Comparison of ENCODE assay signal across 8 mouse cellular contexts in the genomic region with DNA sequence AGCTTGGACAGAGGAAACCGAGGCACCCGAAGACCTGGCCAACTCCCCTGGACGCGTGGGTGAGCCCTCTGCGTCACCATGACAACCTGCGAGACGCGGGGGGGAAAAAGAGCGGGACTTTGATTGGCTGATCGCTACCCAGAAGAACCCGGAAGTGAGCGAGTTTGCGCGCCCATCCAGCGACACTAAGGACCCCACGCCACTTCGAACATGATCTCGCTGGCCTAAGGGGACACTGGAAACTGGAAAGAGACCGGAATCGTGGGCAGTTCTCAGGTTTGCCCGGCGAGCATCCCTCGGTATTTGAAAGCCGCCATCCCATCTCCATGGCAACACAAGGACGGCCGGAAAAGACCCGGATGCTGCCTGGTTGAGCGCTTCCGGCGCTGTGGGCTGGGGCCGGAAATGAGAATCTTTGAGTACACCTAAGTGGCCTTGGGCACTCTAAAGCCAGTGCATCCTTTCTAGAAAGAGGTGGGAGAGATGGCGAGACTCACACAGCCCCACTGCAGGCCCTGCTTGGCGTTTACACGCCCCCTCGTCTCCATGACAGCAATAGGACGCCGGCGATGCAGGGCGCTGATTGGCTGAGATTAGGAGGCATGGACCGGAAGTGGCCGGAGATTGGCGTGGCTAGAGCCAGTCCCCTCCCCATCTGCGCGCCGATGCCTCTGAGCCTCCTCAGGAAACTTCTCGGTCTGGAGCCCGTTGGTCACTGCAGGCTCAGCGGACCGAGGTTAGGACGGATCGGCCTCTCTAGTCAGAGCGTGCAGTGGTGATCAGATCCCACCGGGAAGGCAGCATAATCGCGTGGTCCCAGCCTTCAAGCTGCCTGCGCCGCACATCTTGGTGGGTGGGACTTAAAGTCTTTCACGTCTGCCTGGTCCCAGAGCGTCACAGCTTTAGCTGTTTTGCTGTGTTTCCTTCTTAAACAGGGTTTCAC. TPM values are rescaled to one million over a fixed set of nuclear protein-coding genes. Genes with fewer than 3 reads are reported as not detected.
DNase-seq lines count a peak whose midpoint lies in the region; ATAC-seq and TF ChIP-seq lines count a peak whose summit lies in the region.

A gene (minus strand): TSS at position 80 of the 943 bp plus-strand sequence.

- H3K36me3 ChIP-seq in ES-E14 (ENCODE audit: control insufficient read depth, insufficient read depth, low read length, poor library complexity, severe bottlenecking) = no peaks in the 10 kb centered on the region
- no peaks in the 10 kb centered on the region for H3K36me3 ChIP-seq in forebrain, embryonic 16.5 days (ENCODE audit: control insufficient read depth, insufficient read depth)
- no peaks in the 10 kb centered on the region for H3K36me3 ChIP-seq in lung, embryonic 14.5 days (ENCODE audit: insufficient read depth)
- no peaks in the 10 kb centered on the region for H3K36me3 ChIP-seq in thymus, adult 2 months (ENCODE audit: control insufficient read depth, insufficient read depth, low read length)

- peak within 1 kb of the TSS; percentile 84 for H3K4me3 ChIP-seq in ES-E14 (ENCODE audit: insufficient read depth in 1 of 2, low read depth in 1 of 2, low read length in 2 of 2, poor library complexity in 1 of 2, severe bottlenecking in 1 of 2)
- H3K4me3 ChIP-seq in forebrain, embryonic 16.5 days (replicated peaks; ENCODE audit: low read length) = peak within 1 kb of the TSS; percentile 93
- peak within 1 kb of the TSS; percentile 93 for H3K4me3 ChIP-seq in layer of hippocampus, adult 2 months
- H3K4me3 ChIP-seq in lung, embryonic 14.5 days (ENCODE audit: low read depth, low read length) = peak within 1 kb of the TSS; percentile 56
- H3K4me3 ChIP-seq in olfactory bulb, adult 2 months (ENCODE audit: insufficient read depth, low read depth, low read length) = peak within 1 kb of the TSS; percentile 72
- peak within 1 kb of the TSS; percentile 73 for H3K4me3 ChIP-seq in thymus, adult 2 months (ENCODE audit: control insufficient read depth, insufficient read depth, low read length)

- peak within 1 kb of the TSS; percentile 84 for H3K9ac ChIP-seq in ES-E14 (ENCODE audit: insufficient read depth, low read depth, low read length, poor library complexity, severe bottlenecking)
- H3K9ac ChIP-seq in forebrain, embryonic 16.5 days (replicated peaks; ENCODE audit: low read depth, low read length) = peak within 1 kb of the TSS; percentile 72
- H3K9ac ChIP-seq in lung, embryonic 14.5 days = peak within 1 kb of the TSS; percentile 55

- no peaks in the 10 kb centered on the region for H3K27me3 ChIP-seq in forebrain, embryonic 16.5 days (replicated peaks; ENCODE audit: control insufficient read depth, insufficient read depth, low read length)
- H3K27me3 ChIP-seq in lung, embryonic 14.5 days (ENCODE audit: insufficient read depth, low read length) = no peaks in the 10 kb centered on the region
- H3K27me3 ChIP-seq in thymus, adult 2 months (ENCODE audit: control insufficient read depth, insufficient read depth, low read length) = no peaks in the 10 kb centered on the region

- peaks cover 0 to 2% of the 10 kb centered on the region in 2 experiments; a peak in 1 of 4 replicates for H3K4me1 ChIP-seq in ES-E14 (ENCODE audit: control insufficient read depth in 2 of 2, insufficient read depth in 2 of 2, low read length in 2 of 2, poor library complexity in 1 of 2)
- H3K4me1 ChIP-seq in forebrain, embryonic 16.5 days (replicated peaks; ENCODE audit: control insufficient read depth, insufficient read depth, low read length) = peaks cover 12% of the 10 kb centered on the region
- H3K4me1 ChIP-seq in lung, embryonic 14.5 days (ENCODE audit: insufficient read depth) = no peaks in the 10 kb centered on the region
- H3K4me1 ChIP-seq in olfactory bulb, adult 2 months (ENCODE audit: control insufficient read depth, insufficient read depth, low read length) = peaks cover 5% of the 10 kb centered on the region; the same call in 1 of the 2 replicates
- H3K4me1 ChIP-seq in thymus, adult 2 months (replicated peaks; ENCODE audit: control insufficient read depth, insufficient read depth, low read length) = peaks cover 8% of the 10 kb centered on the region

- no peak within 1 kb of the TSS for H3K27ac ChIP-seq in ES-E14 (ENCODE audit: insufficient read depth, low read depth, low read length, poor library complexity, severe bottlenecking)
- H3K27ac ChIP-seq in forebrain, embryonic 16.5 days (ENCODE audit: low read length) = peak within 1 kb of the TSS; percentile 94
- H3K27ac ChIP-seq in layer of hippocampus, adult 2 months = peak within 1 kb of the TSS; percentile 93
- H3K27ac ChIP-seq in lung, embryonic 14.5 days (ENCODE audit: low read depth) = peak within 1 kb of the TSS; percentile 74
- H3K27ac ChIP-seq in olfactory bulb, adult 2 months (ENCODE audit: insufficient read depth, low read depth, low read length) = peak within 1 kb of the TSS; percentile 79
- 0 out of 2 replicates have a peak within 1 kb of the TSS, but pooled peaks have one; percentile 7 for H3K27ac ChIP-seq in thymus, adult 2 months (ENCODE audit: control insufficient read depth, insufficient read depth, low read length)

- no peak for TF ChIP-seq CTCF in layer of hippocampus, adult 2 months (conservative IDR thresholded peaks at IDR 0.05)
- TF ChIP-seq CTCF in lung, embryonic 14.5 days (IDR thresholded peaks at IDR 0.05; ENCODE audit: low read depth) = no peak
- no peak for TF ChIP-seq CTCF in olfactory bulb, adult 2 months (IDR thresholded peaks at IDR 0.05; ENCODE audit: insufficient read depth, low read depth, low read length)
- TF ChIP-seq CTCF in thymus, adult 2 months (IDR thresholded peaks at IDR 0.05; ENCODE audit: borderline replicate concordance, control insufficient read depth, extremely low read depth, insufficient read depth, low read length, poor library complexity) = 0 out of 2 replicates have a peak, but pooled peaks have one; percentile 34

- under 1% methylated on average over 59 of the region's 59 CpGs for WGBS in forebrain, embryonic 16.5 days
- under 1% methylated on average over 59 of the region's 59 CpGs for WGBS in lung, embryonic 14.5 days
- under 1% methylated on average over 59 of the region's 59 CpGs for WGBS in olfactory bulb, adult 2 months
- under 1% methylated on average over 59 of the region's 59 CpGs for WGBS in thymus, adult 2 months

- peak; percentile 97 for ATAC-seq in forebrain, embryonic 16.5 days
- ATAC-seq in lung, embryonic 14.5 days (ENCODE audit: insufficient read depth) = peak; percentile 97

- intact Hi-C loops in heart, postnatal 36 days (cut with DNase I) = loop anchor here (5.0 kb wide), 1 partner anchor 180 kb away; no protein-coding TSS in a partner anchor

- TF ChIP-seq POLR2A in olfactory bulb, adult 2 months (IDR thresholded peaks at IDR 0.05; ENCODE audit: insufficient read depth, low read depth, low read length) = 0 out of 2 replicates have a peak, but pooled peaks have one; percentile 41
- TF ChIP-seq POLR2A in thymus, adult 2 months (IDR thresholded peaks at IDR 0.05; ENCODE audit: control insufficient read depth, extremely low read depth, insufficient read depth, low read length, poor library complexity) = peak; percentile 70

- H3K9me3 ChIP-seq in ES-E14 (ENCODE audit: control insufficient read depth, insufficient read depth, low read depth, low read length) = no peaks in the 10 kb centered on the region
- no peaks in the 10 kb centered on the region for H3K9me3 ChIP-seq in forebrain, embryonic 16.5 days (ENCODE audit: control insufficient read depth, low read length)
- no peaks in the 10 kb centered on the region for H3K9me3 ChIP-seq in lung, embryonic 14.5 days (ENCODE audit: low read depth, low read length)

- peak within 1 kb of the TSS; percentile 88 for H3K4me2 ChIP-seq in forebrain, embryonic 16.5 days (ENCODE audit: low read length)
- peak within 1 kb of the TSS; percentile 89 for H3K4me2 ChIP-seq in lung, embryonic 14.5 days

- peak; percentile 87 for DNase-seq in ES-E14 (ENCODE audit: low read depth, low spot score)
- peak; percentile 91 for DNase-seq in cerebellum, adult 11-12 months
- peak; percentile 89 to 96 for DNase-seq in heart, postnatal 36 days
- peak; percentile 89 to 92 for DNase-seq in layer of hippocampus, adult 2 months (ENCODE audit: low spot score in 2 of 2)
- DNase-seq in lung, embryonic 14.5 days = peak; percentile 96
- DNase-seq in thymus, adult 2 months = peak; percentile 87

- in situ Hi-C loops in ES-E14 (cut with MboI; ENCODE audit: low sequenced_read_pairs in 2 of 2, unreplicated experiment in 2 of 2) = no loop called here

TF ChIP-seq in ES-E14, 5 proteins besides CTCF, POLR2A, EP300 and RAD21:
- TF ChIP-seq ZC3H11A (IDR thresholded peaks at IDR 0.05; ENCODE audit: borderline replicate concordance, low read depth, low read length) = no peak
- TF ChIP-seq HCFC1 (IDR thresholded peaks at IDR 0.05; ENCODE audit: borderline replicate concordance, insufficient read depth, low read length) = peak; percentile 57; the same call in 1 of the 2 replicates
- TF ChIP-seq CHD2 (IDR thresholded peaks at IDR 0.05; ENCODE audit: low read depth, low read length) = no peak
- TF ChIP-seq ZNF384 (IDR thresholded peaks at IDR 0.05; ENCODE audit: low read depth, low read length) = no peak

RNA-seq across cellular contexts. Expression of the gene that starts here (rescaled TPM):
- 25.7 and 31.5 TPM in 2 replicates for total RNA-seq in ES-E14 (2012; rRNA removed)
- polyA plus RNA-seq in forebrain, embryonic 16.5 days (2015; fragmentation: Nextera tagmentation; extraction: Ambion mirVana) = 115 and 169 TPM in 2 replicates
- total RNA-seq in heart, postnatal 36 days (2021) = under 1 TPM; 0.17 to 0.46 TPM
- 1 to 10 TPM; 9.5 to 9.9 TPM for total RNA-seq in layer of hippocampus, adult 2 months (2021)
- polyA plus RNA-seq in lung, embryonic 14.5 days (2014; fragmentation: Nextera tagmentation; extraction: Ambion mirVana) = 123 and 125 TPM in 2 replicates
- not detected in 2 replicates for polyA plus RNA-seq in olfactory bulb, adult 2 months (2012; ENCODE audit: insufficient read depth, insufficient read length, low replicate concordance, missing spikeins)
- 1.4 and 2.9 TPM in 2 replicates for polyA plus RNA-seq in thymus, adult 2 months (2012; rRNA removed)

Comparison
In these comparisons a context has a peak if more than half of its experiments do, and no peak if none do; other contexts are left out.
1. RNA of the gene that starts here (total RNA-seq): 25.7 to 31.5 TPM in ES-E14 and 9.5 to 9.9 TPM in layer of hippocampus, adult 2 months; 0.17 to 0.46 TPM in heart, postnatal 36 days; every median in the first group is over 4 times any median in the second.
2. RNA of the gene that starts here (polyA plus RNA-seq): 123 to 125 TPM in lung, embryonic 14.5 days and 115 to 169 TPM in forebrain, embryonic 16.5 days; 1.4 to 2.9 TPM in thymus, adult 2 months and not detected in olfactory bulb, adult 2 months; every median in the first group is over 10 times any median in the second.
3. Peak in DNase-seq in heart, postnatal 36 days; RNA of the gene not detected or under 1 TPM.
4. Peak in every context shown above with its lines, with median percentiles within 50 percentile points of each other: DNase-seq, H3K4me3 ChIP-seq and H3K9ac ChIP-seq.